Mouse (Mus musculus): Measurements from ENCODE around the gene Ppp1r37.
"Not testable (repeated sequence)": the region's sequence is repeated elsewhere in the genome, so short reads cannot be mapped to it uniquely, and the experiment has no call there.

Gene Ppp1r37

GRCm38 (mm10) chr7:19541681-19542154 lies 21.2 kb downstream of the Ppp1r37 start:
- no peak for DNase-seq (ENCODE audit: low spot score in 2 of 2)

- DNase-seq (ENCODE audit: low spot score in 2 of 2), result no peak
These were observed 21.9 kb downstream of the Ppp1r37 start for GRCm38 (mm10) chr7:19540771-19541566.

- no peak for DNase-seq (ENCODE audit: low spot score in 2 of 2)
These were observed 28.2 kb downstream of the Ppp1r37 start for GRCm38 (mm10) chr7:19534676-19535075.

- DNase-seq (ENCODE audit: low spot score in 2 of 2), result peak in 1 of 2 experiments; percentile 62
These were observed 30.6 kb downstream of the Ppp1r37 start for GRCm38 (mm10) chr7:19532240-19532639.

GRCm38 (mm10) chr7:19531077-19531476 lies 31.8 kb downstream of the Ppp1r37 start:
- no peak for DNase-seq (ENCODE audit: low spot score in 2 of 2)

GRCm38 (mm10) chr7:19525105-19525481 lies 37.8 kb downstream of the Ppp1r37 start:
- DNase-seq (ENCODE audit: low spot score in 2 of 2), result peak in 1 of 2 experiments; percentile 61

GRCm38 (mm10) chr7:19524420-19525104 lies 38.3 kb downstream of the Ppp1r37 start:
- DNase-seq (ENCODE audit: low spot score in 2 of 2), result no peak

- peak; percentile 51 to 80 for DNase-seq (ENCODE audit: low spot score in 2 of 2)
These were observed 39.0 kb downstream of the Ppp1r37 start for GRCm38 (mm10) chr7:19523757-19524419.

- peak in 1 of 2 experiments; percentile 63 for DNase-seq (ENCODE audit: low spot score in 2 of 2)
These were observed 39.7 kb downstream of the Ppp1r37 start for GRCm38 (mm10) chr7:19523017-19523756.

GRCm38 (mm10) chr7:19520032-19520431 lies 42.8 kb downstream of the Ppp1r37 start:
- DNase-seq (ENCODE audit: low spot score in 2 of 2), result peak in 1 of 2 experiments; percentile 65

- peak in 1 of 2 experiments; percentile 66 for DNase-seq (ENCODE audit: low spot score in 2 of 2)
These were observed 45.1 kb downstream of the Ppp1r37 start, which contains the start of gene Nkpd1 for GRCm38 (mm10) chr7:19517652-19518365. TSS of gene Nkpd1 (plus strand) at chr7:19517838.

GRCm38 (mm10) chr7:19512353-19512752 lies 50.5 kb downstream of the Ppp1r37 start:
- peak in 1 of 2 experiments; percentile 12 for DNase-seq (ENCODE audit: low spot score in 2 of 2)

GRCm38 (mm10) chr7:19511934-19512333 lies 50.9 kb downstream of the Ppp1r37 start:
- not testable (repeated sequence) for DNase-seq (ENCODE audit: low spot score in 2 of 2)

- no peak for DNase-seq (ENCODE audit: low spot score in 2 of 2)
These were observed 53.1 kb downstream of the Ppp1r37 start for GRCm38 (mm10) chr7:19509786-19510185.

- DNase-seq (ENCODE audit: low spot score in 2 of 2), result no peak
These were observed 53.8 kb downstream of the Ppp1r37 start for GRCm38 (mm10) chr7:19508924-19509568.

- DNase-seq (ENCODE audit: low spot score in 2 of 2), result peak; percentile 91 to 94
These were observed 54.5 kb downstream of the Ppp1r37 start, which contains the start of the genes Bloc1s3 and Trappc6a for GRCm38 (mm10) chr7:19508150-19508923. TSS of gene Bloc1s3 (minus strand) at chr7:19508367. TSS of gene Trappc6a (plus strand) at chr7:19508395.

GRCm38 (mm10) chr7:19507612-19507981 lies 55.3 kb downstream of the Ppp1r37 start:
- no peak for DNase-seq (ENCODE audit: low spot score in 2 of 2)

GRCm38 (mm10) chr7:19506969-19507611 lies 55.8 kb downstream of the Ppp1r37 start:
- peak; percentile 61 to 86 for DNase-seq (ENCODE audit: low spot score in 2 of 2)

GRCm38 (mm10) chr7:19506326-19506725 lies 56.5 kb downstream of the Ppp1r37 start:
- DNase-seq (ENCODE audit: low spot score in 2 of 2), result no peak

Measured in spleen, postnatal 4 days (tissue).